Mouse (Mus musculus) erythroblast, embryonic 14.5 days (primary cell): ENCODE measurements around the gene Ice1. TPM values are rescaled to one million over a fixed set of nuclear protein-coding genes. Genes with fewer than 3 reads are reported as not detected.

Experiments
- H3K27me3 ChIP-seq: 2 replicates; pipeline ENCODE4 v1.6.1; 2012; ENCODE audit warnings: inconsistent platforms; ENCODE audit not compliant: control insufficient read depth
- H3K36me3 ChIP-seq: 2 replicates; pipeline ENCODE4 v1.6.1; 2012; ENCODE audit warnings: mild to moderate bottlenecking, inconsistent platforms; ENCODE audit not compliant: control insufficient read depth
- H3K4me1 ChIP-seq: 2 replicates; pipeline ENCODE4 v1.6.1; 2012; ENCODE audit warnings: inconsistent platforms; ENCODE audit not compliant: control insufficient read depth
- H3K4me3 ChIP-seq: replicated peaks from 2 replicates; pipeline ENCODE3; 2012; ENCODE audit warnings: moderate library complexity, mild to moderate bottlenecking, inconsistent platforms
- H3K9me3 ChIP-seq: 2 replicates; pipeline ENCODE4 v1.6.1; 2012; ENCODE audit warnings: low read length, inconsistent platforms, mixed read lengths; ENCODE audit not compliant: control insufficient read depth
- GATA1 ChIP-seq: IDR thresholded peaks from 2 replicates; pipeline ENCODE4 v1.6.1; 2012; ENCODE audit warnings: low read length, inconsistent platforms, mixed read lengths
- TAL1 ChIP-seq: IDR thresholded peaks from 3 replicates; pipeline ENCODE4 v1.6.1; 2012; ENCODE audit warnings: low read length, inconsistent platforms, mixed read lengths
- polyA plus RNA-seq: library from polyadenylated mRNA; stranded (reverse); fragments of >175 nt; gene quantifications from 2 replicates; pipeline ENCODE4 v1.2.3, GENCODE M21; 2012

Ice1 gene
- polyA plus RNA-seq, 1 experiment: 0.30 TPM

GRCm38 (mm10) chr13:70659715-70660114 is 22.3 kb upstream of the Ice1 start:
- Histone ChIP-seq H3K9me3 (no peaks in the 10 kb centered on the region), H3K4me3 (no peak overlapping the region), H3K27me3 (no peaks in the 10 kb centered on the region), H3K4me1 (no peaks in the 10 kb centered on the region), H3K36me3 (no peaks in the 10 kb centered on the region)
- no peak for TF ChIP-seq TAL1
- no peak for TF ChIP-seq GATA1

GRCm38 (mm10) chr13:70656741-70657140 is 19.3 kb upstream of the Ice1 start:
- Histone ChIP-seq H3K9me3 (no peaks in the 10 kb centered on the region), H3K4me1 (no peaks in the 10 kb centered on the region), H3K36me3 (no peaks in the 10 kb centered on the region), H3K27me3 (no peaks in the 10 kb centered on the region), H3K4me3 (no peak overlapping the region)
- TF ChIP-seq TAL1: no peak
- TF ChIP-seq GATA1: no peak

DNA sequence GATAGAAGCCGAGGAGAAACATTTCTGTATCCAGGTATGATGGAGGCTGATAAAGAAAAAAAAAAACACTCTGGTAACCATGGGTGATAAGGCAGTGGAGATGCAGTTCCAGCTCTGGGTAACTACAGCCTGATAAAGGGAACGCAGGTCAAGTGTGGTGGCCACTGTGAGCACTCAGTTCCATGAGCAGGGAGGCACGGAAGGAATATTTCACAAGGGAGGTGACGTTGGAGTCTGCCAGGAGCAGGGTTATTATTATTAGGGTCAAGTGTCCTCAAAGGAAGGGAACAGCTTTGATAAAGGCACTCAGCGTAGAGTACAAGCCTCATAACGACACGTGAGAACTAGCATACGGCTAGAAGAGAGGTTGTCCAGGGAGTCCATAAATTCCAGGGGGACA is 18.9 kb upstream of the Ice1 start:
- TF ChIP-seq GATA1 (no peak), TAL1 (no peak)
- Histone ChIP-seq H3K4me3 (no peak overlapping the region), H3K9me3 (no peaks in the 10 kb centered on the region), H3K4me1 (no peaks in the 10 kb centered on the region), H3K36me3 (no peaks in the 10 kb centered on the region), H3K27me3 (no peaks in the 10 kb centered on the region)

GRCm38 (mm10) chr13:70655570-70655969 is 18.1 kb upstream of the Ice1 start:
- Histone ChIP-seq H3K36me3 (no peaks in the 10 kb centered on the region), H3K27me3 (no peaks in the 10 kb centered on the region), H3K4me1 (no peaks in the 10 kb centered on the region), H3K9me3 (no peaks in the 10 kb centered on the region), H3K4me3 (no peak overlapping the region)
- TF ChIP-seq TAL1 (no peak), GATA1 (no peak)

DNA sequence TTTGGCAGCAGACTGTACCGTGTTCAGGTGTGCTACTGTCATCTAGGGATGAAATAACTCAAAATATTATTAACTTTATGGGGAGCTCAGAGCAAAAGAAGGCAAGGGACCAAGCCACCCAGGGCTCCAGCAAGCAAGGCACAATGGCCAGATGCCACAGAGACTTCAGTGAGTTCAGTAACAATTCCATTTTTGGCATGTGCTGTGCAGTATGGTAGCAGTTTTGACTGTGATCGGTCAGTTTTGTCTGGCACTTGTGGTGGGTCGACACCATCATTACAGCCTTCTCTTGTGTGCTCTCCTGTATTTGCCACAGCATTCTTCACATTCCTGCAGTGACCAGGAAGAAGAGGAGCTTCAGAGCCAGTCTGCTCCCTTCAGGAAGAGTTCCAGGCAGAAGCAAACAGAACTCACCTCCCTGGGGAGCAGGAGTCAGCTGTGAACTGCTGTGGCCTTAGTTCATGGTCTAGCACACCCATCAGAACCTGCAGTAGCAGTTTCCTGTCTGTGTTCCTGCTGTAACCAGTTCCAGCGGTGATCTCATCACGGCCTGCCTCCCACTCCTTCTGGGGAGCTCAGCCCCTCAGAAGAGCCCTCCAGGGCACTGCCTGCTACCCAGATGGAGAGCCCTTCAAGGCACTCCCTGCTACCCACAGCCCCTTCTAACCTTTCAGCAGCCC is 16.8 kb upstream of the Ice1 start:
- no peaks in the 10 kb centered on the region for H3K36me3 ChIP-seq
- no peak overlapping the region for H3K4me3 ChIP-seq
- no peaks in the 10 kb centered on the region for H3K4me1 ChIP-seq
- no peaks in the 10 kb centered on the region for H3K27me3 ChIP-seq
- H3K9me3 ChIP-seq: no peaks in the 10 kb centered on the region
- no peak for TF ChIP-seq GATA1
- TF ChIP-seq TAL1: no peak

- Histone ChIP-seq H3K4me1 (no peaks in the 10 kb centered on the region), H3K9me3 (no peaks in the 10 kb centered on the region), H3K36me3 (no peaks in the 10 kb centered on the region), H3K4me3 (no peak overlapping the region), H3K27me3 (no peaks in the 10 kb centered on the region)
- TF ChIP-seq TAL1: no peak
- TF ChIP-seq GATA1: no peak
Measured at GRCm38 (mm10) chr13:70653457-70653856, 16.0 kb upstream of the Ice1 start.

GRCm38 (mm10) chr13:70650011-70650436 is 12.6 kb upstream of the Ice1 start:
- TF ChIP-seq TAL1: no peak
- no peak for TF ChIP-seq GATA1
- H3K4me3 ChIP-seq: no peak overlapping the region
- H3K27me3 ChIP-seq: no peaks in the 10 kb centered on the region
- no peaks in the 10 kb centered on the region for H3K9me3 ChIP-seq
- H3K36me3 ChIP-seq: no peaks in the 10 kb centered on the region
- no peaks in the 10 kb centered on the region for H3K4me1 ChIP-seq

GRCm38 (mm10) chr13:70645968-70646505 is 8.6 kb upstream of the Ice1 start:
- TF ChIP-seq TAL1: no peak
- TF ChIP-seq GATA1: no peak

DNA sequence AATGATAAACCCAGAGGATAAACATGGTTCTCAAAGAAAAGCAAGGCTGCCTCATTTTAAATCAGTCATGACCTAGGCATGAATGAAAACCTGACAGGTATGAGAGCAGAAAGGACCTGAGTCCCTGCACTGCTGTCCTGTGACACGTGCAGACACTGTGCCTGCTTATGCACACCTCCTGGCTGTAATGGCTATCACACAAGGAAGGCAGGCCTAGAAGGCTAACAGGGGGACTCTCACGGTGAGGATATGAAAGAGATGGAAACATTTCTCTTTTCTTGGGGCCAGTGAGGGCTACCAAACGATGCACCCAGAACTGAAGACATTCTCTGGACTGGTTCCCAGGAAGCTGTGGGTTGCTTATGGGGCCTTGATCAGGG is 6.6 kb upstream of the Ice1 start:
- no peaks in the 10 kb centered on the region for H3K36me3 ChIP-seq
- no peaks in the 10 kb centered on the region for H3K4me1 ChIP-seq
- no peaks in the 10 kb centered on the region for H3K27me3 ChIP-seq
- no peak overlapping the region for H3K4me3 ChIP-seq
- TF ChIP-seq TAL1: no peak
- no peak for TF ChIP-seq GATA1
- H3K9me3 ChIP-seq: no peaks in the 10 kb centered on the region

More at GRCm38 (mm10) chr13:70645968-70646505, 8.6 kb upstream of the Ice1 start:
- Histone ChIP-seq H3K4me1 (no peaks in the 10 kb centered on the region), H3K9me3 (no peaks in the 10 kb centered on the region), H3K36me3 (no peaks in the 10 kb centered on the region), H3K27me3 (no peaks in the 10 kb centered on the region), H3K4me3 (no peak overlapping the region)
